Mouse (Mus musculus): Measurements from ENCODE around the gene Sema5a. TPM values are rescaled to one million over a fixed set of nuclear protein-coding genes. Genes with fewer than 3 reads are reported as not detected.

The Sema5a gene
- polyA plus RNA-seq, 1 experiment from 2014 or later: 11.1 TPM

Other genes with a start within 250 kb of the Sema5a start
- gene Tas2r119, start 67.5 kb upstream of the Sema5a start, polyA plus RNA-seq (2015; fragmentation: Nextera tagmentation; extraction: Ambion mirVana): not detected in 2 replicates